Mouse (Mus musculus): ENCODE data around the gene Khdrbs2. TPM values are rescaled to one million over a fixed set of nuclear protein-coding genes. Genes with fewer than 3 reads are reported as not detected.

Khdrbs2 gene
- total and polyA plus RNA-seq, 2 experiments from 2014 or later, result 19.6 to 32.0 TPM

GRCm38 (mm10) chr1:32258942-32259341 is 86.4 kb downstream of the Khdrbs2 start:
- 84% methylated on average over 3 of the region's 3 CpGs for WGBS
- Histone ChIP-seq H3K9me3 (ENCODE audit: low read length) (no peaks in the 10 kb centered on the region), H3K27me3 (ENCODE audit: insufficient read depth, low read length) (no peaks in the 10 kb centered on the region), H3K27ac (no peak overlapping the region), H3K9ac (replicated peaks; ENCODE audit: low read length) (no peak overlapping the region), H3K4me3 (ENCODE audit: low read length) (no peak overlapping the region), H3K36me3 (ENCODE audit: insufficient read depth, low read length) (no peaks in the 10 kb centered on the region), H3K4me1 (ENCODE audit: insufficient read depth, low read length) (no peaks in the 10 kb centered on the region), H3K4me2 (ENCODE audit: low read depth, low read length) (no peak overlapping the region)
- DNase-seq (ENCODE audit: low spot score), result no peak
- no peak for TF ChIP-seq CTCF (IDR thresholded peaks at IDR 0.05; ENCODE audit: low read depth)
- no peak for ATAC-seq

GRCm38 (mm10) chr1:32270519-32270918 is 98.0 kb downstream of the Khdrbs2 start:
- H3K27me3 ChIP-seq (ENCODE audit: insufficient read depth, low read length), result no peaks in the 10 kb centered on the region
- H3K9me3 ChIP-seq (ENCODE audit: low read length), result no peaks in the 10 kb centered on the region
- no peak for DNase-seq (ENCODE audit: low spot score)
- no peak overlapping the region for H3K27ac ChIP-seq
- no peaks in the 10 kb centered on the region for H3K4me1 ChIP-seq (ENCODE audit: insufficient read depth, low read length)
- H3K4me3 ChIP-seq (ENCODE audit: low read length), result no peak overlapping the region
- WGBS, result 58% methylated on average over 3 of the region's 3 CpGs
- H3K9ac ChIP-seq (replicated peaks; ENCODE audit: low read length), result no peak overlapping the region
- no peaks in the 10 kb centered on the region for H3K36me3 ChIP-seq (ENCODE audit: insufficient read depth, low read length)
- peak; percentile 61; the same call in 1 of the 2 replicates for ATAC-seq
- TF ChIP-seq CTCF (IDR thresholded peaks at IDR 0.05; ENCODE audit: low read depth), result no peak
- H3K4me2 ChIP-seq (ENCODE audit: low read depth, low read length), result no peak overlapping the region

- Histone ChIP-seq H3K27me3 (ENCODE audit: insufficient read depth, low read length) (no peaks in the 10 kb centered on the region), H3K9ac (replicated peaks; ENCODE audit: low read length) (no peak overlapping the region), H3K27ac (no peak overlapping the region), H3K36me3 (ENCODE audit: insufficient read depth, low read length) (no peaks in the 10 kb centered on the region), H3K9me3 (ENCODE audit: low read length) (no peaks in the 10 kb centered on the region), H3K4me3 (ENCODE audit: low read length) (no peak overlapping the region), H3K4me2 (ENCODE audit: low read depth, low read length) (no peak overlapping the region), H3K4me1 (ENCODE audit: insufficient read depth, low read length) (no peaks in the 10 kb centered on the region)
- TF ChIP-seq CTCF (IDR thresholded peaks at IDR 0.05; ENCODE audit: low read depth), result no peak
- WGBS, result 83% methylated on average over 1 of the region's 1 CpGs
- DNase-seq (ENCODE audit: low spot score) (no peak), ATAC-seq (no peak)
Measured at GRCm38 (mm10) chr1:32294702-32295101, 122.2 kb downstream of the Khdrbs2 start.

GRCm38 (mm10) chr1:32301391-32301790 is 128.9 kb downstream of the Khdrbs2 start:
- 79% methylated on average over 5 of the region's 5 CpGs for WGBS
- H3K27ac ChIP-seq, result no peak overlapping the region
- no peaks in the 10 kb centered on the region for H3K9me3 ChIP-seq (ENCODE audit: low read length)
- no peak overlapping the region for H3K4me3 ChIP-seq (ENCODE audit: low read length)
- no peaks in the 10 kb centered on the region for H3K4me1 ChIP-seq (ENCODE audit: insufficient read depth, low read length)
- no peak for TF ChIP-seq CTCF (IDR thresholded peaks at IDR 0.05; ENCODE audit: low read depth)
- H3K4me2 ChIP-seq (ENCODE audit: low read depth, low read length), result no peak overlapping the region
- no peak for ATAC-seq
- H3K27me3 ChIP-seq (ENCODE audit: insufficient read depth, low read length), result no peaks in the 10 kb centered on the region
- DNase-seq (ENCODE audit: low spot score), result no peak
- no peaks in the 10 kb centered on the region for H3K36me3 ChIP-seq (ENCODE audit: insufficient read depth, low read length)
- H3K9ac ChIP-seq (replicated peaks; ENCODE audit: low read length), result no peak overlapping the region

- Histone ChIP-seq H3K9me3 (ENCODE audit: low read length) (no peaks in the 10 kb centered on the region), H3K4me2 (ENCODE audit: low read depth, low read length) (no peak overlapping the region), H3K27ac (no peak overlapping the region), H3K27me3 (ENCODE audit: insufficient read depth, low read length) (no peaks in the 10 kb centered on the region), H3K36me3 (ENCODE audit: insufficient read depth, low read length) (no peaks in the 10 kb centered on the region), H3K4me1 (ENCODE audit: insufficient read depth, low read length) (no peaks in the 10 kb centered on the region), H3K9ac (replicated peaks; ENCODE audit: low read length) (no peak overlapping the region), H3K4me3 (ENCODE audit: low read length) (no peak overlapping the region)
- no peak for DNase-seq (ENCODE audit: low spot score)
- ATAC-seq, result no peak
- TF ChIP-seq CTCF (IDR thresholded peaks at IDR 0.05; ENCODE audit: low read depth), result no peak
- WGBS, result 65% methylated on average over 3 of the region's 3 CpGs
Measured at GRCm38 (mm10) chr1:32309074-32309473, 136.6 kb downstream of the Khdrbs2 start.

GRCm38 (mm10) chr1:32309637-32310036 is 137.1 kb downstream of the Khdrbs2 start:
- Histone ChIP-seq H3K9ac (replicated peaks; ENCODE audit: low read length) (no peak overlapping the region), H3K27ac (no peak overlapping the region), H3K36me3 (ENCODE audit: insufficient read depth, low read length) (no peaks in the 10 kb centered on the region), H3K9me3 (ENCODE audit: low read length) (no peaks in the 10 kb centered on the region), H3K27me3 (ENCODE audit: insufficient read depth, low read length) (no peaks in the 10 kb centered on the region), H3K4me1 (ENCODE audit: insufficient read depth, low read length) (no peaks in the 10 kb centered on the region), H3K4me3 (ENCODE audit: low read length) (no peak overlapping the region), H3K4me2 (ENCODE audit: low read depth, low read length) (no peak overlapping the region)
- no peak for ATAC-seq
- no peak for DNase-seq (ENCODE audit: low spot score)
- no peak for TF ChIP-seq CTCF (IDR thresholded peaks at IDR 0.05; ENCODE audit: low read depth)

- Histone ChIP-seq H3K27me3 (ENCODE audit: insufficient read depth, low read length) (no peaks in the 10 kb centered on the region), H3K9me3 (ENCODE audit: low read length) (no peaks in the 10 kb centered on the region), H3K27ac (no peak overlapping the region), H3K9ac (replicated peaks; ENCODE audit: low read length) (no peak overlapping the region), H3K4me2 (ENCODE audit: low read depth, low read length) (no peak overlapping the region), H3K36me3 (ENCODE audit: insufficient read depth, low read length) (no peaks in the 10 kb centered on the region), H3K4me3 (ENCODE audit: low read length) (no peak overlapping the region), H3K4me1 (ENCODE audit: insufficient read depth, low read length) (no peaks in the 10 kb centered on the region)
- no peak for TF ChIP-seq CTCF (IDR thresholded peaks at IDR 0.05; ENCODE audit: low read depth)
- DNase-seq (ENCODE audit: low spot score) (no peak), ATAC-seq (no peak)
- 86% methylated on average over 1 of the region's 1 CpGs for WGBS
Measured at GRCm38 (mm10) chr1:32339108-32339507, 166.6 kb downstream of the Khdrbs2 start.
